In the genomic region with DNA sequence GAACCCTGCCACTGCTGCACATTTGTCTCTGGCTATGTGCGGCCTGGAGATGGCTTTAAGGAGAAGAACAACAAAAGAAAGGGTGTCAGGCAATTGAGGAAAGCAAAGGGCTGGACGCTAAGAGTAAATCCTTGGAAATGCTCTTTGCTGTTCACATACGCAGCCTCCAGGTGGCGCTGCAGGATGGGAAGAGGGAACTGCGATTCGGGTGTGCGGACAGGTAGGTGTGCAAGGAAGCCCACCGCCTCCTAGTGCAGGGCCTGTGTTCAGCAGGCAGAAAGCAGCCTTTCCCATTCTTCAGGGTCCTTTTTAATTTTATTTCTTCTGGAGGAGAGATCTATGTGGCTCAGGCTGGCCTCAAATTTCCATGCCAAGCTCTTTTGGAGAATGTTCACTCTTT, we compare ENCODE assay signal across 9 mouse cellular contexts. TPM values are rescaled to one million over a fixed set of nuclear protein-coding genes. Genes with fewer than 3 reads are reported as not detected.
DNase-seq lines count a peak whose midpoint lies in the region; ATAC-seq and TF ChIP-seq lines count a peak whose summit lies in the region.
"Had no signal": no experiment of that assay in that cellular context is flagged by ENCODE, and none has a peak within 500 bp of the region (broad histone marks: within the 10 kb centered on the region; RNA-seq: fewer than 3 reads in every experiment).

No protein-coding gene starts in this region.

- no peak overlapping the region for H3K4me3 ChIP-seq in liver, embryonic 14.5 days (ENCODE audit: insufficient read depth in 1 of 2, low read depth in 2 of 2, low read length in 2 of 2)

- peak; percentile 95 for TF ChIP-seq CTCF in liver, embryonic 14.5 days (IDR thresholded peaks at IDR 0.05; ENCODE audit: low read depth)

- H3K4me1 ChIP-seq in liver, embryonic 14.5 days (replicated peaks; ENCODE audit: control insufficient read depth in 2 of 2, insufficient read depth in 2 of 2, low read length in 1 of 2) = peaks cover 0 to 3% of the 10 kb centered on the region in 2 experiments; a peak in 1 of 4 replicates

- 4% methylated on average over 8 of the region's 8 CpGs for WGBS in liver, embryonic 14.5 days (ENCODE audit: insufficient replicate concordance)

- H3K27ac ChIP-seq in liver, embryonic 14.5 days = no peak overlapping the region

- no peak for ATAC-seq in liver, embryonic 14.5 days (ENCODE audit: insufficient read depth)

- DNase-seq in ovary, postnatal 10 days (ENCODE audit: low spot score) = peak; percentile 28
- no peak for DNase-seq in ovary, adult 18-20 months (ENCODE audit: low spot score)
- DNase-seq in adrenal gland, postnatal 14 days = peak; percentile 79
- DNase-seq in embryo, embryonic 11.5 days (ENCODE audit: low read depth, low spot score) = peak; percentile 63
- peak; percentile 62 for DNase-seq in induced T-regulatory cell, adult 2 months (ENCODE audit: low read depth)
- peak; percentile 4 to 23 (median 18) for DNase-seq in liver, embryonic 14.5 days (ENCODE audit: low read depth in 3 of 3, low spot score in 3 of 3)
- peak; percentile 42 to 77 for DNase-seq in right cerebral cortex, adult 2 months (ENCODE audit: low spot score in 2 of 2)
- peak; percentile 50 for DNase-seq in yolk sac, embryonic 10.5 days (ENCODE audit: low spot score)

- no peak for TF ChIP-seq EP300 in liver, embryonic 14.5 days (IDR thresholded peaks at IDR 0.05; ENCODE audit: low read depth)

- H3K36me3 ChIP-seq in liver, embryonic 14.5 days (replicated peaks; ENCODE audit: control insufficient read depth, insufficient read depth, low read depth) = no peaks in the 10 kb centered on the region

- H3K27me3 ChIP-seq in liver, embryonic 14.5 days (ENCODE audit: control insufficient read depth, insufficient read depth, low read length) = no peaks in the 10 kb centered on the region; the same call in 1 of the 2 replicates

- no peak overlapping the region for H3K4me2 ChIP-seq in liver, embryonic 14.5 days (ENCODE audit: low read depth)

- H3K9ac ChIP-seq in liver, embryonic 14.5 days (replicated peaks) = no peak overlapping the region

- H3K9me3 ChIP-seq in liver, embryonic 14.5 days (ENCODE audit: control insufficient read depth, low read length) = no peaks in the 10 kb centered on the region

RNA-seq across cellular contexts. Expression of gene Tpsab1, which starts 11.4 kb away (rescaled TPM):
- total RNA-seq in adrenal gland, postnatal 14 days (2021) = 2.1 and 2.9 TPM in 2 replicates
- not detected in 2 replicates for polyA plus RNA-seq in liver, embryonic 14.5 days (2012; rRNA removed)
- not detected in 2 replicates for polyA plus RNA-seq in liver, embryonic 14.5 days (2014; fragmentation: Nextera tagmentation; extraction: Ambion mirVana)

RNA-seq across cellular contexts. Expression of gene Prss29, which starts 15.5 kb away (rescaled TPM):
- not detected in 2 replicates for total RNA-seq in adrenal gland, postnatal 14 days (2021)
- not detected in 2 replicates for polyA plus RNA-seq in liver, embryonic 14.5 days (2012; rRNA removed)
- polyA plus RNA-seq in liver, embryonic 14.5 days (2014; fragmentation: Nextera tagmentation; extraction: Ambion mirVana) = not detected in 2 replicates
- polyA plus RNA-seq: stomach, embryonic 16.5 days had no signal

RNA-seq across cellular contexts. Expression of gene Prss28, which starts 25.5 kb away (rescaled TPM):
- not detected in 2 replicates for total RNA-seq in adrenal gland, postnatal 14 days (2021)
- polyA plus RNA-seq in liver, embryonic 14.5 days (2012; rRNA removed) = not detected in 2 replicates
- not detected in 2 replicates for polyA plus RNA-seq in liver, embryonic 14.5 days (2014; fragmentation: Nextera tagmentation; extraction: Ambion mirVana)
- polyA plus RNA-seq: stomach, embryonic 16.5 days had no signal

RNA-seq across cellular contexts. Expression of gene Tpsb2, which starts 32.2 kb away (rescaled TPM):
- 5.3 and 6.6 TPM in 2 replicates for total RNA-seq in adrenal gland, postnatal 14 days (2021)
- 0.11 and 0.12 TPM in 2 replicates for polyA plus RNA-seq in liver, embryonic 14.5 days (2012; rRNA removed)
- 0.44 TPM in 1 of 2 replicates, not detected in the other for polyA plus RNA-seq in liver, embryonic 14.5 days (2014; fragmentation: Nextera tagmentation; extraction: Ambion mirVana)

RNA-seq across cellular contexts. Expression of gene Tpsg1, which starts 35.1 kb away (rescaled TPM):
- not detected in 2 replicates for total RNA-seq in adrenal gland, postnatal 14 days (2021)
- polyA plus RNA-seq in liver, embryonic 14.5 days (2012; rRNA removed) = 0.51 and 0.93 TPM in 2 replicates
- 0.49 and 0.53 TPM in 2 replicates for polyA plus RNA-seq in liver, embryonic 14.5 days (2014; fragmentation: Nextera tagmentation; extraction: Ambion mirVana)
